Mouse (Mus musculus): ENCODE results near the gene Enpp4.

Enpp4 gene

GRCm38 (mm10) chr17:44091512-44091911, 14.1 kb downstream of the Enpp4 start:
- DNase-seq (ENCODE audit: low read depth, low spot score), result no peak

GRCm38 (mm10) chr17:44090916-44091315, 14.7 kb downstream of the Enpp4 start:
- peak; percentile 24 for DNase-seq (ENCODE audit: low read depth, low spot score)

GRCm38 (mm10) chr17:44088226-44088625, 17.4 kb downstream of the Enpp4 start:
- no peak for DNase-seq (ENCODE audit: low read depth, low spot score)

- DNase-seq (ENCODE audit: low read depth, low spot score), result no peak
Measured at GRCm38 (mm10) chr17:44083156-44083555, 22.5 kb downstream of the Enpp4 start.

GRCm38 (mm10) chr17:44078631-44079350, 26.8 kb downstream of the Enpp4 start, which contains the start of gene Enpp5:
Gene Enpp5 (plus strand): TSS chr17:44078813.
- peak; percentile 82 for DNase-seq (ENCODE audit: low read depth, low spot score)

GRCm38 (mm10) chr17:44077843-44078160, 27.8 kb downstream of the Enpp4 start:
- no peak for DNase-seq (ENCODE audit: low read depth, low spot score)

- no peak for DNase-seq (ENCODE audit: low read depth, low spot score)
Measured at GRCm38 (mm10) chr17:44077146-44077842, 28.3 kb downstream of the Enpp4 start.

- peak; percentile 65 for DNase-seq (ENCODE audit: low read depth, low spot score)
Measured at GRCm38 (mm10) chr17:44076051-44076680, 29.4 kb downstream of the Enpp4 start.

GRCm38 (mm10) chr17:44075601-44076000, 30.0 kb downstream of the Enpp4 start:
- no peak for DNase-seq (ENCODE audit: low read depth, low spot score)

GRCm38 (mm10) chr17:44071680-44072079, 33.9 kb downstream of the Enpp4 start:
- no peak for DNase-seq (ENCODE audit: low read depth, low spot score)

- no peak for DNase-seq (ENCODE audit: low read depth, low spot score)
Measured at GRCm38 (mm10) chr17:44068876-44069275, 36.7 kb downstream of the Enpp4 start.

GRCm38 (mm10) chr17:44061289-44061890, 44.2 kb downstream of the Enpp4 start:
- no peak for DNase-seq (ENCODE audit: low read depth, low spot score)

- DNase-seq (ENCODE audit: low read depth, low spot score), result no peak
Measured at GRCm38 (mm10) chr17:44060781-44061180, 44.8 kb downstream of the Enpp4 start.

GRCm38 (mm10) chr17:44058145-44058544, 47.5 kb downstream of the Enpp4 start:
- DNase-seq (ENCODE audit: low read depth, low spot score), result no peak

GRCm38 (mm10) chr17:44057123-44057522, 48.5 kb downstream of the Enpp4 start:
- DNase-seq (ENCODE audit: low read depth, low spot score), result no peak

GRCm38 (mm10) chr17:44053427-44053826, 52.2 kb downstream of the Enpp4 start:
- DNase-seq (ENCODE audit: low read depth, low spot score), result peak; percentile 78
